Mouse (Mus musculus) testis, adult 2 months (tissue): ENCODE results near the gene Gm17334. TPM values are rescaled to one million over a fixed set of nuclear protein-coding genes. Genes with fewer than 3 reads are reported as not detected.
"Not testable (repeated sequence)": the region's sequence is repeated elsewhere in the genome, so short reads cannot be mapped to it uniquely, and the experiment has no call there.

ENCODE experiments used
- H3K27ac ChIP-seq: fragments of 200-500 bp; 2 replicates; pipeline ENCODE4 v1.5.1; 2012; ENCODE audit warnings: low read depth, low read length; ENCODE audit not compliant: control insufficient read depth, insufficient read depth
- H3K27me3 ChIP-seq: fragments of 200-500 bp; 2 replicates; pipeline ENCODE4 v1.6.1; 2012; ENCODE audit warnings: mild to moderate bottlenecking, low read length, moderate library complexity; ENCODE audit not compliant: control insufficient read depth, insufficient read depth
- H3K36me3 ChIP-seq: fragments of 200-500 bp; 2 replicates; pipeline ENCODE4 v1.6.1; 2012; ENCODE audit warnings: mild to moderate bottlenecking, low read length; ENCODE audit not compliant: control insufficient read depth, insufficient read depth
- H3K4me1 ChIP-seq: fragments of 200-500 bp; 2 replicates; pipeline ENCODE4 v1.6.1; 2012; ENCODE audit warnings: low read length; ENCODE audit not compliant: control insufficient read depth, insufficient read depth
- H3K4me3 ChIP-seq: fragments of 200-500 bp; 2 replicates; pipeline ENCODE4 v1.5.1; 2012; ENCODE audit warnings: low read depth, mild to moderate bottlenecking, low read length, moderate library complexity, mixed read lengths; ENCODE audit not compliant: control insufficient read depth
- CTCF ChIP-seq: fragments of 200-500 bp; IDR thresholded peaks from 2 replicates; pipeline ENCODE4 v1.5.1; 2012; ENCODE audit warnings: low read depth, mild to moderate bottlenecking, inconsistent platforms, low read length, moderate library complexity; ENCODE audit not compliant: control insufficient read depth, insufficient read depth, insufficient replicate concordance
- POLR2A ChIP-seq: fragments of 200-500 bp; IDR thresholded peaks from 2 replicates; pipeline ENCODE4 v1.6.1; 2012; ENCODE audit warnings: low read depth, mild to moderate bottlenecking, inconsistent platforms, low read length, moderate library complexity; ENCODE audit not compliant: control insufficient read depth
- polyA plus RNA-seq: library from polyadenylated mRNA; depleted of rRNA; stranded (reverse); fragments of >200 nt; gene quantifications from 2 replicates; pipeline ENCODE4 v1.2.3, GENCODE M21; 2012

The Gm17334 gene
- polyA plus RNA-seq, 1 experiment = not detected

DNA sequence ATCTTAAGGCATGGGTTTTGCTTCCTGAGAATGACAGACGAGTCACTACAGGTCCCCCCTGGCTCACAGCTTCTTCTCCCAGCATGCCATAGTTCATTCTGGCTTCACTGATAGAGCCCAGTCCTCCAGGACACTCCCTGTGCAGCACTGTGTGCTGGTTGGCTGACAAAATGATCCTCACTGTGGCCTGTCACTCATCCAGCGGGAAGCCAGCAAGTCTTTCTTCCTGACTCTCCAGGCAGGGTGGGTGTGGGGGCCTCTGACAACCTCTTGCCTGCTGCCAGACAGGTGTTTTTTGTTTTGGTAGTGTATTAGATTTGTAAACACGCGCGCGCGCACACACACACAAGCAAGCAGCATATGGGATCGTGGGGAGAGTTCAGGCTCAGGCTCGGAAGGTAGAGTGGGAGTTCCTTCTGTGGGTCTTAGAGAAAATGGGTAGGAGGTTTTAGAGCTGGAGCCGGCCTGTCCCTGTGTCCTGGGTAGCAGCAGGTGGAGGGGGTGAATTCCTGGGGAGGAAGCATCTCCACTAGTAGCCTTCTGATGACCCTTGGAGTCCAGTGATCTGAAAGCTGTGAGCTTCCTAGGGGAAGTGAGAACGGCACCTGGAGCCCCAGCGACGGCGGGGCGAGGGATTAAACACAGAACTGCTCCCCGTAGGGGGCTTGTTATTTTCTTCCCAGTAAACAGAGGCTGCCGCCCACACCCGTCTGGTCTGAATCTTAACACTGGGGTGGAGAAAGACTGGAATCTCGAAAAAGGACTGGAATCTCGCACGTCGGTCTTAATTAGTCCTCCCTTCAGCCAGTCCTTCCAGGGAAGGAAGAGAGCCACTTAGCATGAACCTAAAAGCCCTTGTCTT lies 13.2 kb downstream of the Gm17334 start:
- no peak for TF ChIP-seq POLR2A
- no peak for TF ChIP-seq CTCF
- Histone ChIP-seq H3K27me3 (no peaks in the 10 kb centered on the region; the same call in 1 of the 2 replicates), H3K4me3 (no peak overlapping the region), H3K36me3 (no peaks in the 10 kb centered on the region), H3K4me1 (peaks cover 17% of the 10 kb centered on the region), H3K27ac (no peak overlapping the region)

DNA sequence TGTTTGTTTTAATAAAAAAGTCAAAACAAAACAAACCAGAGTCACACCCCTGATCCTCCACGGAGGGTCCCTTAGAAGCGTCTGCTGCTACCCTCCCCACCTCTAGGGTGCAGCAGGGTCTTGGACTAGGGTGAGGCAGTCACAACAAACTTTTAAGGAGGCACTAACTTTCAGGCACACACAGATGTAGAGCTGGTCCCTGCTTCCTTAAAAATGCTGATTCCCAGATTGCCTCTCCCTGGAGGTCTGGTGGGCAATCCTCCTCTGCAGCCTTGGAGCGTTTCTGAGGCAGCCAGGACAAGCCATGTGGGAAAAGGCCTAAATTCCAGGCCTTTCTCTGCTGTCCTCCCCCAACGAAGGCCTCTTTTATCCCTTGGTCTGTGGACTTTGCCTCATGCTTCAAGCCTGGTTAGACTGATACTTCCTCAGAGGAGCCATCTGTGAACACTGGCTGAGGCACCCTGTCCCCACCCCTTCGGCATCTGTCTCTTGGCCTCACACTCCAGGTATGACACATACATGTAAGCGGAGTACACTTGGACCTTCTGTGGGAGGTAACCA lies 14.1 kb downstream of the Gm17334 start:
- no peaks in the 10 kb centered on the region for H3K36me3 ChIP-seq
- H3K4me1 ChIP-seq = peaks cover 15% of the 10 kb centered on the region
- no peak overlapping the region for H3K27ac ChIP-seq
- no peaks in the 10 kb centered on the region for H3K27me3 ChIP-seq
- H3K4me3 ChIP-seq = no peak overlapping the region
- TF ChIP-seq CTCF (no peak), POLR2A (no peak)

DNA sequence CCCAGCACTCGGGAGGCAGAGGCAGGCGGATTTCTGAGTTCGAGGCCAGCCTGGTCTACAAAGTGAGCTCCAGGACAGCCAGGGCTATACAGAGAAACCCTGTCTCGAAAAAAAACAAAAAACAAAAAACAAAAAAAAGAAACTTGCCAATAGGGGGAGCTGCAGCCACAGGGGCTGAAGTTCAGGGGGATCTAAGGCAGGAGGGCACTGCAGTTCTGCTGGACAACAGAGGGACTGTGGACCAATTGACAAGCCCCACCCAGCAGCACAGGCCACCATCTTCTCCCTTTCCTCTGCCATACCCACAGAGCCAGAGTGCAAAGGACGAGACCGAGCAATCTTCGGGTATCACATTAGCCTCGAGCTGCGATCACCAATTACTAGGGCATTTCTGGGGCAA lies 15.0 kb downstream of the Gm17334 start:
- H3K36me3 ChIP-seq, H3K4me1 ChIP-seq, H3K27ac ChIP-seq, H3K27me3 ChIP-seq, H3K4me3 ChIP-seq: not testable (repeated sequence)
- TF ChIP-seq CTCF = peak; percentile 25; the same call in 1 of the 2 replicates

DNA sequence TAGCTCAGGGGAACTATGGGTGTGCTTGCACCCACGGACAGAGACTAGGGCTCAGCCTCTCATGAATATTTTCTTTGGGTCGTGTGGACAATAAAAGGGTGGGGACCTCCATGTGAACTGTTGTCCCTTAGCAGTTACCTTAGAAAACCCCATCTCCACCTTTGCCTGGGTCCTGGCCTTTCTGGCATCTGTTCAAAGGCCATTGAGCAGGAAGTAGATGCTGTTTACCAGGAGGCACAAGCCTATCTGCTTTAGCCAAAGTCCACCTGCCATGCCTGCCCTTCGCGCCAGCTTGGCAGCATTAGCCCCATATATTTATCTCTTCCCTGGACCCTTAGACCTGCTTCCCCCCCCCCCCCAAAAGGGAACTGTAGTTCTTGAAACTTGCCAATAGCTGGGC lies 15.4 kb downstream of the Gm17334 start:
- H3K27ac ChIP-seq = no peak overlapping the region
- H3K4me3 ChIP-seq = no peak overlapping the region
- H3K36me3 ChIP-seq = no peaks in the 10 kb centered on the region
- TF ChIP-seq POLR2A (no peak), CTCF (no peak)
- H3K4me1 ChIP-seq = peaks cover 2% of the 10 kb centered on the region
- H3K27me3 ChIP-seq = no peaks in the 10 kb centered on the region

DNA sequence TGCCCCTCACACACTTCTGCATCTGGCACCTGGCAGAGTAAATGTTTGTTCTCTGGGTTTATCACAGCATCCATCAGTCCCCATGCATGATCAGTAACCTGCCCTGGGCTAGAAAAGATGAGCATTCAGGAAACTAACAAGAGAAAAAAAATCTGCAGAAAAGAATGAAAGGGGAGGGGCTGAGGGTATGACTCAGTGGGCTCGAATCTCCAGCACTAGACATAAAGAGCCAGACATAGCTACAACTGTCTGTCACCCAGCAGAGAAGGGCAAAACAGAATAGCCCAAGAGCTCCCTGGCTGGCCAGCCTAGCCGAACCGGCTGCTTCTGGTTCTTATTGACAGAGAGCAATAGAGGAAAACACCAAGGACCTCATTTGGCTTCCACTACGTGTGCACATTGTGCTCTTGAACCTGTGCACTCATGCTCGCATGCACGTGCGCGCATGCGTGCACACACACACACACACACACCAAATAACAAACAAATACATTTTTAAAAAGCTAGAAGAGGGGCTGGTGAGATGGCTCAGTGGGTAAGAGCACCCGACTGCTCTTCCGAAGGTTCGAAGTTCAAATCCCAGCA lies 17.9 kb downstream of the Gm17334 start:
- no peak overlapping the region for H3K27ac ChIP-seq
- H3K36me3 ChIP-seq = no peaks in the 10 kb centered on the region
- H3K27me3 ChIP-seq = no peaks in the 10 kb centered on the region
- TF ChIP-seq CTCF (no peak), POLR2A (no peak)
- H3K4me3 ChIP-seq = no peak overlapping the region
- no peaks in the 10 kb centered on the region for H3K4me1 ChIP-seq

DNA sequence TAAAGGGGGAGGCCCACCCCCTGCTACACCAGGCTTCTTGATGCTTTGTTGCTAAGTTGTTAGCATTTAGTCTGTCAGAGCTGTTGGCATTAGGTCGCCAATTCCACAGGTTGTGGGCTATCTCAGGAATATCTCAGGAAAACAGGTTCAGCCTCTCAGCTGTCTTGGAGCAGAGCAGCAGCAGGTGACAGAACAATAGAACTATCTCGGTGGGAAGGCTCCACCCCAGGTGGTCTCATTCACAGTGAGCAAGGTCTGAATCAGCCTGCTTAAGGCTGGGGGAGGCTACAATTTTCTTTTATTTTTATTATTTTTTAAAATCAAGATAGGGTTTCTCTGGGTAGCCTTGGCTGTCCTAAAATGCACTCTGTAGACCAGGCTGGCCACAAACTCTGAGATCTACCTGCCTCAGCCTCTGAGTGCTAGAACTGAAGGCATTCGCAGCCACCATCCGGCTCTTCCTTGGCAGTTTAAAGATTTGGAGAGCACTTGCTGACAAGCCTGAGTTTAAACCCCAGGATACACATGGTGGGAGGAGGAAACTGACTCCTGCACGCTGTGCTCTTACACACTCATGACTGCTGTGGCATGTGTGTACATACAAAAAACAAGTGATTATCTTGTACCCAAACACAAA lies 23.2 kb downstream of the Gm17334 start:
- TF ChIP-seq POLR2A = no peak
- no peak for TF ChIP-seq CTCF
- H3K27ac ChIP-seq = no peak overlapping the region
- no peaks in the 10 kb centered on the region for H3K27me3 ChIP-seq
- H3K4me1 ChIP-seq = no peaks in the 10 kb centered on the region
- no peak overlapping the region for H3K4me3 ChIP-seq
- no peaks in the 10 kb centered on the region for H3K36me3 ChIP-seq

DNA sequence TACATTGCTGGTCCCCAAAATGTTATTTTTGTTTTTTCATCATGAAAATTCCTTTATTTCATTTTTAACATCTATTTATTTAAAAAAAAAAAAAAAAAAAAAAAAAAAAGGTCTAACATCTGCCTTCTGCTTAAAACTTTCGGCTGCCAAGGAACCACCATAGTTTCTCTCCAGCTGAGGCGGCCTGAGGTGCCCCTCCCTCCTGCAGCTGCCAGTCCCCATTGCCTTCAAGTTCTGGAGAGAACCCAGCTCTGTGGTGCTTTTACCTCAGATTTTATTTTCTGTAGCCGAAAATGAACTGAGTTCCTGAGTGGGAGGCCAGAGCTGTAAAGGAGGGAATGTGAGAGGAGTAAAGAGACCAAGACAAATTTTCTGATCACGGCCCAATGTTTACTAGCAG lies 23.7 kb downstream of the Gm17334 start:
- no peak overlapping the region for H3K4me3 ChIP-seq
- H3K4me1 ChIP-seq = no peaks in the 10 kb centered on the region
- H3K27me3 ChIP-seq = no peaks in the 10 kb centered on the region
- H3K27ac ChIP-seq = no peak overlapping the region
- no peaks in the 10 kb centered on the region for H3K36me3 ChIP-seq
- TF ChIP-seq CTCF = no peak
- TF ChIP-seq POLR2A = no peak
